Mouse (Mus musculus): ENCODE measurements around the gene Rpl10-ps3.

Gene Rpl10-ps3

GRCm38 (mm10) chr9:50311036-50311545, 33.7 kb downstream of the Rpl10-ps3 start:
- no peak for DNase-seq (ENCODE audit: extremely low read depth, low read depth)

- no peak for DNase-seq (ENCODE audit: extremely low read depth, low read depth)
Observed at GRCm38 (mm10) chr9:50305666-50306402, 38.9 kb downstream of the Rpl10-ps3 start.

- no peak for DNase-seq (ENCODE audit: extremely low read depth, low read depth)
Observed at GRCm38 (mm10) chr9:50305046-50305445, 39.7 kb downstream of the Rpl10-ps3 start.

- DNase-seq (ENCODE audit: extremely low read depth, low read depth): no peak
Observed at GRCm38 (mm10) chr9:50304004-50304403, 40.8 kb downstream of the Rpl10-ps3 start.

- DNase-seq (ENCODE audit: extremely low read depth, low read depth): no peak
Observed at GRCm38 (mm10) chr9:50301722-50302121, 43.0 kb downstream of the Rpl10-ps3 start.

GRCm38 (mm10) chr9:50298389-50298788, 46.4 kb downstream of the Rpl10-ps3 start:
- no peak for DNase-seq (ENCODE audit: extremely low read depth, low read depth)
